21 mouse cellular contexts compared by ENCODE assay signal in genomic region chr9:86569314-86569910, GRCm38 (mm10). TPM values are rescaled to one million over a fixed set of nuclear protein-coding genes. Genes with fewer than 3 reads are reported as not detected.
A peak's percentile ranks its signal among the peaks of the same experiment; 100 is the strongest.
DNase-seq lines count a peak whose midpoint lies in the region; ATAC-seq and TF ChIP-seq lines count a peak whose summit lies in the region.
"Had no signal": no experiment of that assay in that cellular context is flagged by ENCODE, and none has a peak within 500 bp of the region (broad histone marks: within the 10 kb centered on the region; RNA-seq: fewer than 3 reads in every experiment).

No protein-coding gene starts in this region.

- ATAC-seq in kidney, embryonic 14.5 days (ENCODE audit: low FRiP score, low TSS enrichment), result no peak
- no peak for ATAC-seq in lung, postnatal 0 days
- ATAC-seq: hindbrain, embryonic 16.5 days had no signal

- no peak overlapping the region for H3K27ac ChIP-seq in kidney, embryonic 14.5 days (ENCODE audit: low read depth, low read length)
- H3K27ac ChIP-seq in lung, postnatal 0 days (ENCODE audit: low read length), result no peak overlapping the region
- H3K27ac ChIP-seq: forebrain, embryonic 12.5 days; layer of hippocampus, adult 2 months; liver, embryonic 14.5 days; midbrain, embryonic 12.5 days; neural tube, embryonic 12.5 days; stomach, embryonic 15.5 days had no signal

- no peak for TF ChIP-seq POLR2A in lung, adult 2 months (IDR thresholded peaks at IDR 0.05; ENCODE audit: borderline replicate concordance, extremely low read depth, low read depth, low read length)

- no peaks in the 10 kb centered on the region for H3K27me3 ChIP-seq in kidney, embryonic 14.5 days (ENCODE audit: control insufficient read depth, insufficient read depth, low read length)
- H3K27me3 ChIP-seq in lung, postnatal 0 days (replicated peaks; ENCODE audit: insufficient read depth, low read length), result no peaks in the 10 kb centered on the region
- H3K27me3 ChIP-seq: forebrain, embryonic 12.5 days; midbrain, embryonic 12.5 days; neural tube, embryonic 12.5 days; stomach, embryonic 15.5 days had no signal

- TF ChIP-seq CTCF in lung, postnatal 0 days (IDR thresholded peaks at IDR 0.05), result no peak
- no peak for TF ChIP-seq CTCF in lung, adult 2 months (IDR thresholded peaks at IDR 0.05; ENCODE audit: insufficient read depth, low read length)

- TF ChIP-seq EP300 in lung, postnatal 0 days (IDR thresholded peaks at IDR 0.05), result no peak

- H3K4me1 ChIP-seq in kidney, embryonic 14.5 days (ENCODE audit: control insufficient read depth, insufficient read depth, low read length), result peaks cover 8% of the 10 kb centered on the region; the same call in 1 of the 2 replicates
- H3K4me1 ChIP-seq in lung, postnatal 0 days (ENCODE audit: insufficient read depth, low read depth, low read length), result peaks cover 5% of the 10 kb centered on the region; the same call in 1 of the 2 replicates
- H3K4me1 ChIP-seq in lung, adult 2 months (ENCODE audit: control insufficient read depth, insufficient read depth, low read length), result no peaks in the 10 kb centered on the region; the same call in 1 of the 2 replicates

- WGBS in kidney, embryonic 14.5 days, result 76% methylated on average over 3 of the region's 3 CpGs
- 63% methylated on average over 3 of the region's 3 CpGs for WGBS in lung, postnatal 0 days
- 58% methylated on average over 3 of the region's 3 CpGs for WGBS in lung, adult 2 months

- no peaks in the 10 kb centered on the region for H3K9me3 ChIP-seq in kidney, embryonic 14.5 days (ENCODE audit: control insufficient read depth, low read length)
- H3K9me3 ChIP-seq in lung, postnatal 0 days (ENCODE audit: low read length), result no peaks in the 10 kb centered on the region
- H3K9me3 ChIP-seq: forebrain, embryonic 12.5 days; midbrain, embryonic 12.5 days; neural tube, embryonic 12.5 days; stomach, embryonic 15.5 days had no signal

- H3K4me2 ChIP-seq in kidney, embryonic 14.5 days (replicated peaks; ENCODE audit: low read depth, low read length), result no peak overlapping the region
- no peak overlapping the region for H3K4me2 ChIP-seq in lung, postnatal 0 days (replicated peaks; ENCODE audit: low read depth, low read length)
- H3K4me2 ChIP-seq: forebrain, embryonic 12.5 days; midbrain, embryonic 12.5 days had no signal

- no peak overlapping the region for H3K4me3 ChIP-seq in kidney, embryonic 14.5 days (ENCODE audit: low read length)
- no peak overlapping the region for H3K4me3 ChIP-seq in lung, postnatal 0 days (ENCODE audit: low read depth, low read length)
- no peak overlapping the region for H3K4me3 ChIP-seq in lung, adult 2 months (replicated peaks; ENCODE audit: extremely low read depth, low read depth, low read length)
- H3K4me3 ChIP-seq: forebrain, embryonic 12.5 days; layer of hippocampus, adult 2 months; midbrain, embryonic 12.5 days; neural tube, embryonic 12.5 days; stomach, embryonic 15.5 days had no signal

- H3K9ac ChIP-seq in kidney, embryonic 14.5 days (ENCODE audit: low read depth, low read length), result no peak overlapping the region
- no peak overlapping the region for H3K9ac ChIP-seq in lung, postnatal 0 days (replicated peaks; ENCODE audit: low read depth)
- H3K9ac ChIP-seq: forebrain, embryonic 12.5 days; liver, embryonic 14.5 days; midbrain, embryonic 12.5 days; neural tube, embryonic 12.5 days; stomach, embryonic 15.5 days had no signal

- peak; percentile 48 for DNase-seq in kidney, adult 11 months
- peak; percentile 21 for DNase-seq in lung, postnatal 0 days (ENCODE audit: low spot score)
- DNase-seq in lung, adult 2 months, result no peak
- peak; percentile 46 to 60 for DNase-seq in kidney, postnatal 36 days
- peak; percentile 55 for DNase-seq in testis, postnatal 14 days (ENCODE audit: low spot score)
- DNase-seq in layer of hippocampus, adult 18-20 months (ENCODE audit: low spot score in 2 of 2), result no peak
- no peak for DNase-seq in layer of hippocampus, postnatal 36 days
- DNase-seq: B cell, adult 2 months; cerebellum, adult 2 months; gastrocnemius, postnatal 10 days; lung, postnatal 10 days; right cerebral cortex, postnatal 14 days; thymus, postnatal 14 days had no signal

- H3K36me3 ChIP-seq in kidney, embryonic 14.5 days (ENCODE audit: control insufficient read depth, insufficient read depth, low read length), result peaks cover 37% of the 10 kb centered on the region
- H3K36me3 ChIP-seq in lung, postnatal 0 days (ENCODE audit: insufficient read depth, low read length), result 0 out of 2 replicates have a peak, but pooled peaks cover 6% of the 10 kb centered on the region

RNA-seq across cellular contexts. Expression of gene Pgm3, which starts 2.2 kb away (rescaled TPM):
- polyA plus RNA-seq in kidney, embryonic 14.5 days (2014; fragmentation: Nextera tagmentation; extraction: Ambion mirVana), result 27.5 and 37.3 TPM in 2 replicates
- 20.5 and 24.6 TPM in 2 replicates for polyA plus RNA-seq in lung, postnatal 0 days (2015; fragmentation: Nextera tagmentation; extraction: Ambion mirVana)
- polyA plus RNA-seq in lung, adult 2 months (2012; rRNA removed), result 4.4 and 7.7 TPM in 2 replicates
- 10 to 100 TPM; 17.6 to 18.1 TPM for total RNA-seq in layer of hippocampus, adult 18-20 months (2021)
- total RNA-seq in layer of hippocampus, postnatal 36 days (2021), result 10 to 100 TPM; 16.6 to 16.9 TPM

RNA-seq across cellular contexts. Expression of gene Rwdd2a, which starts 2.4 kb away (rescaled TPM):
- 2.5 and 3.3 TPM in 2 replicates for polyA plus RNA-seq in kidney, embryonic 14.5 days (2014; fragmentation: Nextera tagmentation; extraction: Ambion mirVana)
- 6.1 and 6.7 TPM in 2 replicates for polyA plus RNA-seq in lung, postnatal 0 days (2015; fragmentation: Nextera tagmentation; extraction: Ambion mirVana)
- 1.0 and 2.2 TPM in 2 replicates for polyA plus RNA-seq in lung, adult 2 months (2012; rRNA removed)
- 10 to 100 TPM; 27.5 to 30.3 TPM for total RNA-seq in layer of hippocampus, adult 18-20 months (2021)
- total RNA-seq in layer of hippocampus, postnatal 36 days (2021), result 10 to 100 TPM; 24.8 to 27.6 TPM

Comparison
In these comparisons a context has a peak if more than half of its experiments do, and no peak if none do; other contexts are left out.
1. DNase-seq: peak in kidney, adult 11 months (single experiment), lung, postnatal 0 days (single experiment), kidney, postnatal 36 days (2 of 2) and testis, postnatal 14 days (single experiment); none in lung, adult 2 months (single experiment), layer of hippocampus, adult 18-20 months (0 of 2) and layer of hippocampus, postnatal 36 days (0 of 2).